Mouse (Mus musculus): ENCODE measurements around the gene Col23a1. TPM values are rescaled to one million over a fixed set of nuclear protein-coding genes. Genes with fewer than 3 reads are reported as not detected.

Gene Col23a1
- total RNA-seq, 2 experiments from 2014 or later, result 0.02 TPM; not detected in 1

- no peak for ATAC-seq (replicated peaks; ENCODE audit: poor library complexity)
Observed at GRCm38 (mm10) chr11:51470383-51471144, 180.8 kb downstream of the Col23a1 start.

- ATAC-seq (replicated peaks; ENCODE audit: poor library complexity), result no peak
Observed at GRCm38 (mm10) chr11:51473686-51474085, 184.0 kb downstream of the Col23a1 start.

- no peak for ATAC-seq (replicated peaks; ENCODE audit: poor library complexity)
Observed at GRCm38 (mm10) chr11:51476543-51476942, 186.8 kb downstream of the Col23a1 start.

- no peak for ATAC-seq (replicated peaks; ENCODE audit: poor library complexity)
Observed at GRCm38 (mm10) chr11:51477571-51477970, 187.9 kb downstream of the Col23a1 start.

- ATAC-seq (replicated peaks; ENCODE audit: poor library complexity), result no peak
Observed at GRCm38 (mm10) chr11:51482251-51482650, 192.5 kb downstream of the Col23a1 start.

GRCm38 (mm10) chr11:51485051-51485521 is 195.4 kb downstream of the Col23a1 start:
- ATAC-seq (replicated peaks; ENCODE audit: poor library complexity), result no peak

- ATAC-seq (replicated peaks; ENCODE audit: poor library complexity), result no peak
Observed at GRCm38 (mm10) chr11:51485775-51486464, 196.2 kb downstream of the Col23a1 start.

GRCm38 (mm10) chr11:51488813-51489212 is 199.1 kb downstream of the Col23a1 start:
- no peak for ATAC-seq (replicated peaks; ENCODE audit: poor library complexity)

GRCm38 (mm10) chr11:51493421-51493820 is 203.7 kb downstream of the Col23a1 start:
- no peak for ATAC-seq (replicated peaks; ENCODE audit: poor library complexity)

GRCm38 (mm10) chr11:51494178-51494577 is 204.5 kb downstream of the Col23a1 start:
- no peak for ATAC-seq (replicated peaks; ENCODE audit: poor library complexity)

GRCm38 (mm10) chr11:51499776-51500175 is 210.1 kb downstream of the Col23a1 start:
- ATAC-seq (replicated peaks; ENCODE audit: poor library complexity), result no peak

- no peak for ATAC-seq (replicated peaks; ENCODE audit: poor library complexity)
Observed at GRCm38 (mm10) chr11:51502431-51502851, 212.7 kb downstream of the Col23a1 start.

- no peak for ATAC-seq (replicated peaks; ENCODE audit: poor library complexity)
Observed at GRCm38 (mm10) chr11:51504946-51505345, 215.2 kb downstream of the Col23a1 start.

- no peak for ATAC-seq (replicated peaks; ENCODE audit: poor library complexity)
Observed at GRCm38 (mm10) chr11:51508053-51508452, 218.3 kb downstream of the Col23a1 start.

- no peak for ATAC-seq (replicated peaks; ENCODE audit: poor library complexity)
Observed at GRCm38 (mm10) chr11:51509211-51509610, 219.5 kb downstream of the Col23a1 start.

GRCm38 (mm10) chr11:51513019-51513418 is 223.3 kb downstream of the Col23a1 start:
- peak; percentile 58 for ATAC-seq (replicated peaks; ENCODE audit: poor library complexity)

- ATAC-seq (replicated peaks; ENCODE audit: poor library complexity), result no peak
Observed at GRCm38 (mm10) chr11:51515346-51515745, 225.6 kb downstream of the Col23a1 start.

- ATAC-seq (replicated peaks; ENCODE audit: poor library complexity), result no peak
Observed at GRCm38 (mm10) chr11:51518100-51518499, 228.4 kb downstream of the Col23a1 start.

GRCm38 (mm10) chr11:51518585-51518984 is 228.9 kb downstream of the Col23a1 start:
- ATAC-seq (replicated peaks; ENCODE audit: poor library complexity), result no peak

- ATAC-seq (replicated peaks; ENCODE audit: poor library complexity), result no peak
Observed at GRCm38 (mm10) chr11:51521440-51521839, 231.7 kb downstream of the Col23a1 start.

- peak; percentile 37; the same call in 1 of the 2 replicates for ATAC-seq (replicated peaks; ENCODE audit: poor library complexity)
Observed at GRCm38 (mm10) chr11:51523215-51523614, 233.5 kb downstream of the Col23a1 start.

GRCm38 (mm10) chr11:51523625-51524024 is 233.9 kb downstream of the Col23a1 start:
- ATAC-seq (replicated peaks; ENCODE audit: poor library complexity), result no peak
